Mouse (Mus musculus) forebrain, postnatal 0 days (tissue): Measurements from ENCODE around the gene Prss33. TPM values are rescaled to one million over a fixed set of nuclear protein-coding genes. Genes with fewer than 3 reads are reported as not detected.

Source experiments
- ATAC-seq: fragments of 200-750 bp; cut with Nextera tagmentation; 2 replicates; pipeline ENCODE4 v1.8.0; 2017; ENCODE audit warnings: mild to moderate bottlenecking, moderate library complexity
- DNase-seq: peaks from one replicate; pipeline ENCODE4 v3.0.0-alpha.2; 2015
- H3K27ac ChIP-seq: fragments of 300-500 bp; sonication (generic); 2 replicates; pipeline ENCODE4 v1.5.1; 2014; ENCODE audit warnings: low read depth, mild to moderate bottlenecking, antibody characterized with exemption, low read length, moderate library complexity, mixed read lengths
- H3K27me3 ChIP-seq: fragments of 300-500 bp; sonication (generic); 2 replicates; pipeline ENCODE4 v1.6.1; 2014; ENCODE audit warnings: mild to moderate bottlenecking, low read length, mixed read lengths; ENCODE audit not compliant: insufficient read depth
- H3K36me3 ChIP-seq: fragments of 300-500 bp; sonication (generic); 2 replicates; pipeline ENCODE4 v1.6.1; 2014; ENCODE audit warnings: mild to moderate bottlenecking, moderate library complexity; ENCODE audit not compliant: insufficient read depth
- H3K4me1 ChIP-seq: fragments of 300-500 bp; sonication (generic); 2 replicates; pipeline ENCODE4 v1.6.1; 2014; ENCODE audit warnings: antibody characterized with exemption; ENCODE audit not compliant: insufficient read depth
- H3K4me2 ChIP-seq: fragments of 300-500 bp; sonication (generic); 2 replicates; pipeline ENCODE4 v1.6.1; 2014; ENCODE audit warnings: low read depth, mild to moderate bottlenecking, moderate library complexity
- H3K4me3 ChIP-seq: fragments of 300-500 bp; sonication (generic); 2 replicates; pipeline ENCODE4 v1.5.1; 2014; ENCODE audit warnings: low read depth, low read length, mixed read lengths
- H3K9ac ChIP-seq: fragments of 300-500 bp; sonication (generic); 2 replicates; pipeline ENCODE4 v1.6.1; 2014; ENCODE audit warnings: mild to moderate bottlenecking
- H3K9me3 ChIP-seq: fragments of 300-500 bp; sonication (generic); 2 replicates; pipeline ENCODE4 v1.6.1; 2016; ENCODE audit warnings: low read length
- CTCF ChIP-seq: sonication (generic); IDR thresholded peaks from 2 replicates; pipeline ENCODE4 v1.5.1; 2016; ENCODE audit warnings: antibody characterized with exemption, control low read depth, low read depth
- WGBS: fragments of 180-500 bp; shearing (Covaris S2); extraction: QIAGEN DNeasy Blood & Tissue Kit; methylation state at CpG from one replicate; pipeline ENCODE4 v1.1.7; 2014; 5-methylcytosine and 5-hydroxymethylcytosine counted together
- polyA plus RNA-seq: library from polyadenylated mRNA; unstranded; fragments of >200 nt; fragmentation: Nextera tagmentation; extraction: Ambion mirVana; gene quantifications from 2 replicates; pipeline ENCODE4 v1.2.1, GENCODE M21; 2015
- total RNA-seq: library from RNA; depleted of rRNA; stranded (reverse); fragments of >200 nt; gene quantifications from 2 replicates; pipeline ENCODE4 v1.2.3, GENCODE M21; 2014

Prss33 gene
- total and polyA plus RNA-seq, 2 experiments from 2014 or later = not detected

DNA sequence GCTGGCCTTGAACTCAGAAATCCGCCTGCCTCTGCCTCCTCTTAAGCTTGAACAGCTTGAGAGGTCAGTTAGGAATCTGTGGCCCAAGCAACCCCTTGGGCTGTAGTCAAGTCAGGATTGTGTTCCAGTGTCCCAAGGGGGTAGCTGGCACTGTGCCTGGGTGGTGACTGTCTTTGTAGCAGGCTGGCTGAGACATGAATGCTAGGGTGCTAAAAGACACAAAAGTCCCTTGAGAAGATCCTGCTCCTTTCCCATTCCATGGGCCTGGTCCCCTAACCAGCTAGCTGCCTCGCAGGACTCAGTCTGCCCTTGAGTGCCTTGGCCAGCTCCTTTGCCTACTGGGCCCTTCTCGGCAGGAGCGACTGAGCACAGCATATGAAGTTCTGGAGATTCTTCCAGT, 27.1 kb upstream of the Prss33 start:
- WGBS = 91% methylated on average over 4 of the region's 4 CpGs

DNA sequence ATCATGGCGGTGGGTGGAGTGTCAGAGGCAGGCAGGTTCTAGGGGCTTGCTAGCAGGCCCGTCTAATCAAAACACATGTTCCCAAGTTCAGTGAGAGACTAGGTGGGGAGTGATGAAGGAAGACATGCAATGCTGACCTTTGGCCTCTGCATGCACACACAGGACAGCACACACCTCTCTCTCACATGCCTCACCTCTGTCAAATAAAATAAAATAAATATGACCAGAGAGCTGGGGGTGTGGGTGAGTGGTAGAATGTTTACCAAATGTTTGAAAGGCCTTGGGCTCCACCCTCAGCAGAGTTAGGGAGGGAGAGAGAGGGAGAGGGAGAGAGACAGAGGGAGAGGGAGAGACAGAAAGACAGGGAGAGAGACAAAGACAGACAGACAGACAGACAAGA, 22.1 kb upstream of the Prss33 start:
- no peak for ATAC-seq
- 88% methylated on average over 2 of the region's 2 CpGs for WGBS
- H3K27ac ChIP-seq = no peak overlapping the region

More for the DNA sequence above, 27.1 kb upstream of the Prss33 start:
- Histone ChIP-seq H3K9me3 (0 out of 2 replicates have a peak, but pooled peaks cover 2% of the 10 kb centered on the region), H3K4me2 (no peak overlapping the region), H3K9ac (no peak overlapping the region), H3K27ac (no peak overlapping the region), H3K4me3 (no peak overlapping the region), H3K27me3 (no peaks in the 10 kb centered on the region), H3K4me1 (no peaks in the 10 kb centered on the region), H3K36me3 (no peaks in the 10 kb centered on the region)
- DNase-seq = no peak
- no peak for ATAC-seq
- no peak for TF ChIP-seq CTCF

GRCm38 (mm10) chr17:23857193-23857592, 21.3 kb upstream of the Prss33 start:
- H3K27ac ChIP-seq = no peak overlapping the region
- TF ChIP-seq CTCF = no peak
- H3K9me3 ChIP-seq = no peaks in the 10 kb centered on the region
- no peak overlapping the region for H3K4me3 ChIP-seq
- 84% methylated on average over 6 of the region's 6 CpGs for WGBS
- H3K9ac ChIP-seq = no peak overlapping the region
- ATAC-seq (no peak), DNase-seq (no peak)
- H3K36me3 ChIP-seq = no peaks in the 10 kb centered on the region
- no peaks in the 10 kb centered on the region for H3K27me3 ChIP-seq
- H3K4me2 ChIP-seq = no peak overlapping the region
- H3K4me1 ChIP-seq = no peaks in the 10 kb centered on the region

More for the DNA sequence above, 22.1 kb upstream of the Prss33 start:
- no peak overlapping the region for H3K4me3 ChIP-seq
- no peak for DNase-seq
- H3K36me3 ChIP-seq = no peaks in the 10 kb centered on the region
- H3K27me3 ChIP-seq = no peaks in the 10 kb centered on the region
- no peak overlapping the region for H3K9ac ChIP-seq
- H3K4me2 ChIP-seq = no peak overlapping the region
- no peaks in the 10 kb centered on the region for H3K4me1 ChIP-seq
- no peak for TF ChIP-seq CTCF
- H3K9me3 ChIP-seq = no peaks in the 10 kb centered on the region

- WGBS = 88% methylated on average over 10 of the region's 10 CpGs
- H3K27me3 ChIP-seq = no peaks in the 10 kb centered on the region
- DNase-seq (no peak), ATAC-seq (no peak)
- no peak for TF ChIP-seq CTCF
- no peak overlapping the region for H3K9ac ChIP-seq
- no peak overlapping the region for H3K4me3 ChIP-seq
- H3K4me2 ChIP-seq = no peak overlapping the region
- no peaks in the 10 kb centered on the region for H3K4me1 ChIP-seq
- H3K9me3 ChIP-seq = no peaks in the 10 kb centered on the region
- no peaks in the 10 kb centered on the region for H3K36me3 ChIP-seq
- H3K27ac ChIP-seq = no peak overlapping the region
Observed at GRCm38 (mm10) chr17:23854229-23854765, 18.4 kb upstream of the Prss33 start.

- Histone ChIP-seq H3K36me3 (no peaks in the 10 kb centered on the region), H3K4me3 (no peak overlapping the region), H3K4me2 (no peak overlapping the region), H3K9ac (no peak overlapping the region), H3K9me3 (no peaks in the 10 kb centered on the region), H3K27me3 (no peaks in the 10 kb centered on the region), H3K27ac (no peak overlapping the region), H3K4me1 (no peaks in the 10 kb centered on the region)
- TF ChIP-seq CTCF = peak; percentile 57
- 28% methylated on average over 5 of the region's 5 CpGs for WGBS
- DNase-seq = peak; percentile 32
- ATAC-seq = no peak
Observed at GRCm38 (mm10) chr17:23853292-23853691, 17.4 kb upstream of the Prss33 start.

DNA sequence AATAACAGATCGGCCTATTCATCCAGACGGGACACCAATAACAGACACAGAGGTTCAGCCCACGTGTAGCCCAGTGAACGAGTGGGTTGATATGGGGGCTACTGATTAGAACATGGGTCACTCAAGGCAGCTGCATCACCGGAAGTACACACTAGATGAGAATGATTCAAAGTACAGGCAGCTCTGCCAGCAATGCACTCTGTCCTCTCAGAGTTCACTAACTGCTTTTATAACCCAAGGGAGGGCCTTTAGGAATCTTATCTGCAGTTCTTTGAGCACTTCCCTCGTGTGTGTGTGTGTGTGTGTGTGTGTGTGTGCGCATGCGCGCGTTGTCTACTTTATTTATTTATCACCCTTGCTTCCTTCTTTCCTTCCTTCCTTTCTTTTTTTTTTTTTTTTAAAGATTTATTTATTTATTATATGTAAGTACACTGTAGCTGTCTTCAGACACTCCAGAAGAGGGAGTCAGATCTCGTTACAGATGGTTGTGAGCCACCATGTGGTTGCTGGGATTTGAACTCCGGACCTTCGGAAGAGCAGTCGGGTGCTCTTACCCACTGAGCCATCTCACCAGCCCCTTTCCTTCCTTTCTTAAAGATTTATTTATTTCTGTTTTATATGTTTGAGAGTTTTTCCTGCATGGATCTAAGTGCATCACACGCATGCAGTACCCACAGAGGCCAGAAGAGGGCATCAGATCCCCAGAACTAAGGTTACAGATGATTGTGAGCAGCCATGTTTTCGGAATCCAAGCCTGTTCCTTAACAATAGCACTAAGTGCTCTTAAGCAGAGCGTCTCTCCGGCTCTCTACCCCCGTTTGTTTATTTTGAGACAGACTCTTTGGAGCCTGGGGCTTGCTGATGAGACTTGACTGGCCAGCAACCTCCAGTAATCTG, 15.2 kb upstream of the Prss33 start:
- TF ChIP-seq CTCF = peak; percentile 79
- ATAC-seq = peak; percentile 87
- Histone ChIP-seq H3K9ac (no peak overlapping the region; the same call in 1 of the 2 replicates), H3K4me3 (no peak overlapping the region), H3K27ac (no peak overlapping the region), H3K27me3 (no peaks in the 10 kb centered on the region), H3K4me1 (no peaks in the 10 kb centered on the region), H3K9me3 (no peaks in the 10 kb centered on the region), H3K4me2 (no peak overlapping the region), H3K36me3 (no peaks in the 10 kb centered on the region)
- DNase-seq = peak; percentile 85
- WGBS = 57% methylated on average over 18 of the region's 19 CpGs

GRCm38 (mm10) chr17:23850028-23850427, 14.2 kb upstream of the Prss33 start:
- Histone ChIP-seq H3K4me1 (no peaks in the 10 kb centered on the region), H3K4me3 (no peak overlapping the region), H3K27me3 (no peaks in the 10 kb centered on the region), H3K9ac (no peak overlapping the region), H3K4me2 (no peak overlapping the region), H3K36me3 (no peaks in the 10 kb centered on the region), H3K9me3 (no peaks in the 10 kb centered on the region), H3K27ac (no peak overlapping the region)
- DNase-seq (no peak), ATAC-seq (no peak)
- 70% methylated on average over 2 of the region's 2 CpGs for whole genome bisulfite sequencing
- peak; percentile 32; the same call in 1 of the 2 replicates for TF ChIP-seq CTCF
